ENCODE assay signal across 8 mouse cellular contexts in genomic region chr9:76024277-76025246, GRCm38 (mm10). TPM values are rescaled to one million over a fixed set of nuclear protein-coding genes. Genes with fewer than 3 reads are reported as not detected.
DNase-seq lines count a peak whose midpoint lies in the region; ATAC-seq and TF ChIP-seq lines count a peak whose summit lies in the region.
"Had no signal": no experiment of that assay in that cellular context is flagged by ENCODE, and none has a peak within 500 bp of the region (broad histone marks: within the 10 kb centered on the region; RNA-seq: fewer than 3 reads in every experiment).

No protein-coding gene starts in this region.

- WGBS in kidney, postnatal 0 days = 34% methylated on average over 5 of the region's 5 CpGs
- WGBS in limb, embryonic 14.5 days = 26% methylated on average over 5 of the region's 5 CpGs
- 42% methylated on average over 5 of the region's 5 CpGs for WGBS in stomach, embryonic 16.5 days

- TF ChIP-seq POLR2A in limb, embryonic 14.5 days (IDR thresholded peaks at IDR 0.05; ENCODE audit: borderline replicate concordance, extremely low read depth, insufficient read depth, insufficient read length) = no peak

- H3K27me3 ChIP-seq in kidney, postnatal 0 days (ENCODE audit: insufficient read depth, low read length) = no peaks in the 10 kb centered on the region
- no peaks in the 10 kb centered on the region for H3K27me3 ChIP-seq in limb, embryonic 14.5 days (ENCODE audit: control insufficient read depth, insufficient read depth, low read length)
- H3K27me3 ChIP-seq in stomach, embryonic 16.5 days (ENCODE audit: control insufficient read depth, insufficient read depth, low read length) = no peaks in the 10 kb centered on the region

- ATAC-seq in kidney, postnatal 0 days (replicated peaks; ENCODE audit: low FRiP score, low read depth) = no peak
- peak; percentile 15; the same call in 1 of the 2 replicates for ATAC-seq in limb, embryonic 14.5 days (ENCODE audit: low FRiP score, low read depth)
- ATAC-seq in stomach, embryonic 16.5 days (ENCODE audit: insufficient read depth, low FRiP score) = peak; percentile 74

- H3K9ac ChIP-seq in kidney, postnatal 0 days (ENCODE audit: low read depth, low read length) = no peak overlapping the region
- H3K9ac ChIP-seq in limb, embryonic 14.5 days (ENCODE audit: low read depth, low read length, severe bottlenecking) = no peak overlapping the region
- H3K9ac ChIP-seq in stomach, embryonic 16.5 days (ENCODE audit: low read length) = peak overlapping the region; percentile 39; the same call in 1 of the 2 replicates

- H3K9me3 ChIP-seq in kidney, postnatal 0 days (replicated peaks; ENCODE audit: low read length) = no peaks in the 10 kb centered on the region
- H3K9me3 ChIP-seq in limb, embryonic 14.5 days (ENCODE audit: control insufficient read depth, low read length) = no peaks in the 10 kb centered on the region
- no peaks in the 10 kb centered on the region for H3K9me3 ChIP-seq in stomach, embryonic 16.5 days (replicated peaks; ENCODE audit: control insufficient read depth, low read length)

- no peak overlapping the region for H3K4me3 ChIP-seq in kidney, postnatal 0 days (replicated peaks; ENCODE audit: low read depth, low read length)
- no peak overlapping the region for H3K4me3 ChIP-seq in limb, embryonic 14.5 days (replicated peaks; ENCODE audit: low read length)
- no peak overlapping the region for H3K4me3 ChIP-seq in stomach, embryonic 16.5 days (replicated peaks; ENCODE audit: low read length)

- no peaks in the 10 kb centered on the region for H3K36me3 ChIP-seq in kidney, postnatal 0 days (ENCODE audit: insufficient read depth, low read length)
- no peaks in the 10 kb centered on the region for H3K36me3 ChIP-seq in limb, embryonic 14.5 days (ENCODE audit: control insufficient read depth, insufficient read depth, low read length)
- H3K36me3 ChIP-seq in stomach, embryonic 16.5 days (ENCODE audit: control insufficient read depth, insufficient read depth, low read length) = no peaks in the 10 kb centered on the region

- no peak overlapping the region for H3K4me2 ChIP-seq in kidney, postnatal 0 days (ENCODE audit: low read length)
- no peak overlapping the region for H3K4me2 ChIP-seq in limb, embryonic 14.5 days (replicated peaks; ENCODE audit: low read depth, low read length, severe bottlenecking)
- 0 out of 2 replicates have a peak overlapping the region, but pooled peaks have one; percentile 19 for H3K4me2 ChIP-seq in stomach, embryonic 16.5 days (ENCODE audit: low read depth, low read length)

- 0 out of 2 replicates have a peak, but pooled peaks cover 3% of the 10 kb centered on the region for H3K4me1 ChIP-seq in kidney, postnatal 0 days (replicated peaks; ENCODE audit: insufficient read depth, low read length)
- peaks cover 14% of the 10 kb centered on the region for H3K4me1 ChIP-seq in limb, embryonic 14.5 days (ENCODE audit: control insufficient read depth, insufficient read depth, low read length)
- H3K4me1 ChIP-seq in stomach, embryonic 16.5 days (ENCODE audit: control insufficient read depth, insufficient read depth, low read length) = peaks cover 6% of the 10 kb centered on the region; the same call in 1 of the 2 replicates

- peak; percentile 59 for DNase-seq in kidney, postnatal 0 days (ENCODE audit: low spot score)
- no peak for DNase-seq in kidney, postnatal 36 days
- peak; percentile 92 for DNase-seq in brain, adult 2 months (ENCODE audit: low read depth, low spot score)
- peak; percentile 98 for DNase-seq in heart, adult 11 months
- peak; percentile 30 for DNase-seq in limb, embryonic 14.5 days (ENCODE audit: low spot score)
- no peak for DNase-seq in thymus, postnatal 4 days

- H3K27ac ChIP-seq in kidney, postnatal 0 days = 0 out of 2 replicates have a peak overlapping the region, but pooled peaks have one; percentile 15
- H3K27ac ChIP-seq in limb, embryonic 14.5 days (replicated peaks; ENCODE audit: low read depth, low read length) = peak overlapping the region; percentile 73
- peak overlapping the region; percentile 93 for H3K27ac ChIP-seq in stomach, embryonic 16.5 days (ENCODE audit: low read length)
- H3K27ac ChIP-seq: macrophage had no signal

- no peak for TF ChIP-seq CTCF in kidney, postnatal 0 days (IDR thresholded peaks at IDR 0.05; ENCODE audit: low read depth)

RNA-seq across cellular contexts. Expression of gene Hmgcll1, which starts 9.9 kb away (rescaled TPM):
- polyA plus RNA-seq in kidney, postnatal 0 days (2015; fragmentation: Nextera tagmentation; extraction: Ambion mirVana) = 2.0 and 2.1 TPM in 2 replicates
- 2.8 and 3.6 TPM in 2 replicates for polyA plus RNA-seq in limb, embryonic 14.5 days (2012; rRNA removed)
- 3.3 and 3.4 TPM in 2 replicates for polyA plus RNA-seq in limb, embryonic 14.5 days (2014; fragmentation: Nextera tagmentation; extraction: Ambion mirVana)
- 3.3 and 4.9 TPM in 2 replicates for polyA plus RNA-seq in stomach, embryonic 16.5 days (2015; fragmentation: Nextera tagmentation; extraction: Ambion mirVana)
- polyA plus RNA-seq: macrophage had no signal

Comparison
In these comparisons a context has a peak if more than half of its experiments do, and no peak if none do; other contexts are left out.
1. DNase-seq: peak in kidney, postnatal 0 days (single experiment), brain, adult 2 months (single experiment), heart, adult 11 months (single experiment) and limb, embryonic 14.5 days (single experiment); none in kidney, postnatal 36 days (0 of 2) and thymus, postnatal 4 days (single experiment).
2. H3K27ac ChIP-seq: peak in every context shown above with its lines; median percentile 93 in stomach, embryonic 16.5 days; 73 in limb, embryonic 14.5 days; 15 in kidney, postnatal 0 days.